Comparison of ENCODE assay signal across 8 mouse cellular contexts in genomic region chr5:12383960-12384285, GRCm38 (mm10). TPM values are rescaled to one million over a fixed set of nuclear protein-coding genes. Genes with fewer than 3 reads are reported as not detected.
DNase-seq lines count a peak whose midpoint lies in the region; ATAC-seq and TF ChIP-seq lines count a peak whose summit lies in the region.

No protein-coding gene starts in this region.

- peak; percentile 7; the same call in 1 of the 2 replicates for ATAC-seq in forebrain, embryonic 12.5 days (ENCODE audit: low FRiP score)
- ATAC-seq in intestine, postnatal 0 days: no peak
- ATAC-seq in neural tube, embryonic 14.5 days (ENCODE audit: low read depth): no peak; the same call in 1 of the 2 replicates

- no peak overlapping the region for H3K27ac ChIP-seq in liver, adult 2 months (replicated peaks; ENCODE audit: insufficient read depth, low read depth, low read length)
- H3K27ac ChIP-seq in forebrain, embryonic 12.5 days: no peak overlapping the region
- no peak overlapping the region for H3K27ac ChIP-seq in intestine, postnatal 0 days (ENCODE audit: low read depth, low read length)
- H3K27ac ChIP-seq in neural tube, embryonic 14.5 days (ENCODE audit: low read depth, low read length): no peak overlapping the region

- no peaks in the 10 kb centered on the region for H3K4me1 ChIP-seq in liver, adult 2 months (ENCODE audit: control insufficient read depth, insufficient read depth, low read length)
- H3K4me1 ChIP-seq in forebrain, embryonic 12.5 days: peaks cover 6% of the 10 kb centered on the region
- 0 out of 2 replicates have a peak, but pooled peaks cover 3% of the 10 kb centered on the region for H3K4me1 ChIP-seq in intestine, postnatal 0 days (replicated peaks; ENCODE audit: control insufficient read depth, insufficient read depth, low read length)
- H3K4me1 ChIP-seq in neural tube, embryonic 14.5 days (ENCODE audit: control insufficient read depth, insufficient read depth, low read length): 0 out of 2 replicates have a peak, but pooled peaks cover 5% of the 10 kb centered on the region

- TF ChIP-seq POLR2A in liver, adult 2 months (IDR thresholded peaks at IDR 0.05; ENCODE audit: extremely low read depth, insufficient read depth, low read length): no peak

- H3K4me2 ChIP-seq in forebrain, embryonic 12.5 days: peak overlapping the region; percentile 89
- H3K4me2 ChIP-seq in intestine, postnatal 0 days (replicated peaks; ENCODE audit: low read depth): peak overlapping the region; percentile 87
- peak overlapping the region; percentile 91 for H3K4me2 ChIP-seq in neural tube, embryonic 14.5 days (ENCODE audit: low read depth, low read length)

- no peak for DNase-seq in liver, adult 2 months (ENCODE audit: extremely low read depth, low read depth, low spot score)
- DNase-seq in liver: no peak
- no peak for DNase-seq in retina, postnatal 1 day
- no peak for DNase-seq in lung, postnatal 10 days
- DNase-seq in spleen, adult 18-20 months: no peak

- no peak for TF ChIP-seq CTCF in liver, adult 2 months (IDR thresholded peaks at IDR 0.05; ENCODE audit: low read depth, low read length)
- TF ChIP-seq CTCF in intestine, postnatal 0 days (IDR thresholded peaks at IDR 0.05; ENCODE audit: low read depth): no peak

- H3K27me3 ChIP-seq in liver, adult 2 months (ENCODE audit: control insufficient read depth, insufficient read depth, low read length): peaks cover 2% of the 10 kb centered on the region; the same call in 1 of the 2 replicates
- peaks cover 17% of the 10 kb centered on the region for H3K27me3 ChIP-seq in forebrain, embryonic 12.5 days
- H3K27me3 ChIP-seq in intestine, postnatal 0 days (replicated peaks; ENCODE audit: control insufficient read depth, insufficient read depth, low read length): peaks cover 12% of the 10 kb centered on the region
- H3K27me3 ChIP-seq in neural tube, embryonic 14.5 days (ENCODE audit: control insufficient read depth, insufficient read depth, low read length): peaks cover 3% of the 10 kb centered on the region; the same call in 1 of the 2 replicates

- 4% methylated on average over 10 of the region's 10 CpGs for WGBS in liver, adult 2 months
- WGBS in forebrain, embryonic 12.5 days: 1% methylated on average over 10 of the region's 10 CpGs
- 4% methylated on average over 10 of the region's 10 CpGs for WGBS in intestine, postnatal 0 days
- WGBS in neural tube, embryonic 14.5 days: 1% methylated on average over 10 of the region's 10 CpGs

- H3K9ac ChIP-seq in liver, adult 2 months (ENCODE audit: low read depth, low read length): no peak overlapping the region
- H3K9ac ChIP-seq in forebrain, embryonic 12.5 days: peak overlapping the region; percentile 63
- peak overlapping the region; percentile 44 for H3K9ac ChIP-seq in intestine, postnatal 0 days (ENCODE audit: low read depth, low read length)
- peak overlapping the region; percentile 34 for H3K9ac ChIP-seq in neural tube, embryonic 14.5 days (replicated peaks; ENCODE audit: low read depth, low read length)

- no peaks in the 10 kb centered on the region for H3K36me3 ChIP-seq in liver, adult 2 months (ENCODE audit: control insufficient read depth, insufficient read depth, low read length)
- no peaks in the 10 kb centered on the region for H3K36me3 ChIP-seq in forebrain, embryonic 12.5 days (replicated peaks)
- no peaks in the 10 kb centered on the region for H3K36me3 ChIP-seq in intestine, postnatal 0 days (ENCODE audit: control insufficient read depth, insufficient read depth)
- no peaks in the 10 kb centered on the region for H3K36me3 ChIP-seq in neural tube, embryonic 14.5 days (ENCODE audit: control insufficient read depth, insufficient read depth, low read length)

- H3K4me3 ChIP-seq in liver, adult 2 months (ENCODE audit: insufficient read depth, low read depth, low read length): peak overlapping the region; percentile 6; the same call in 1 of the 2 replicates
- H3K4me3 ChIP-seq in forebrain, embryonic 12.5 days (replicated peaks): peak overlapping the region; percentile 53
- H3K4me3 ChIP-seq in intestine, postnatal 0 days (ENCODE audit: low read depth, low read length): peak overlapping the region; percentile 57
- H3K4me3 ChIP-seq in neural tube, embryonic 14.5 days (ENCODE audit: low read depth, low read length): peak overlapping the region; percentile 48

- no peaks in the 10 kb centered on the region for H3K79me2 ChIP-seq in liver, adult 2 months (ENCODE audit: control insufficient read depth, insufficient read depth, low read length)

- no peaks in the 10 kb centered on the region for H3K9me3 ChIP-seq in forebrain, embryonic 12.5 days
- no peaks in the 10 kb centered on the region for H3K9me3 ChIP-seq in intestine, postnatal 0 days (ENCODE audit: control insufficient read depth)
- H3K9me3 ChIP-seq in neural tube, embryonic 14.5 days (ENCODE audit: control insufficient read depth, low read length): no peaks in the 10 kb centered on the region

RNA-seq across cellular contexts. Expression of gene Sema3d, which starts 0.7 kb away (rescaled TPM):
- total RNA-seq in liver, adult 2 months (2014; rRNA removed): 1.7 and 2.5 TPM in 2 replicates
- polyA plus RNA-seq in liver, adult 2 months (2012; rRNA removed): 0.21 and 0.33 TPM in 2 replicates
- 1.7 and 2.1 TPM in 2 replicates for polyA plus RNA-seq in forebrain, embryonic 12.5 days (2016; fragmentation: Nextera tagmentation; extraction: Ambion mirVana)
- 4.1 and 4.3 TPM in 2 replicates for polyA plus RNA-seq in intestine, postnatal 0 days (2015; fragmentation: Nextera tagmentation; extraction: Ambion mirVana)
- 1.8 and 6.3 TPM in 2 replicates for polyA plus RNA-seq in neural tube, embryonic 14.5 days (2014; fragmentation: Nextera tagmentation; extraction: Ambion mirVana)

Comparison
In these comparisons a context has a peak if more than half of its experiments do, and no peak if none do; other contexts are left out.
1. H3K4me3 ChIP-seq: peak in every context shown above with its lines; median percentile 57 in intestine, postnatal 0 days; 53 in forebrain, embryonic 12.5 days; 48 in neural tube, embryonic 14.5 days; 6 in liver, adult 2 months.